Mouse (Mus musculus) embryonic fibroblast, embryonic 13.5 days (primary cell): ENCODE data around the gene Tfe3.

Source experiments
- CTCF ChIP-seq: IDR thresholded peaks from 2 replicates; pipeline ENCODE4 v1.5.1; 2011; ENCODE audit warnings: mild to moderate bottlenecking, control low read depth, low read length, moderate library complexity, borderline replicate concordance; ENCODE audit not compliant: insufficient read depth
- POLR2A ChIP-seq: IDR thresholded peaks from 2 replicates; pipeline ENCODE4 v1.6.1; 2011; ENCODE audit warnings: low read depth, mild to moderate bottlenecking, control low read depth, low read length, moderate library complexity

- TF ChIP-seq CTCF (no peak), POLR2A (no peak)
Measured at GRCm38 (mm10) chrX:7764657-7765280, 2.4 kb downstream of the Tfe3 start.
